Mouse (Mus musculus): Measurements from ENCODE around the gene Tfpt. TPM values are rescaled to one million over a fixed set of nuclear protein-coding genes. Genes with fewer than 3 reads are reported as not detected.

Tfpt gene
- polyA plus RNA-seq (2012; ENCODE audit: low replicate concordance): 13.0 and 25.9 TPM in 2 replicates

DNA sequence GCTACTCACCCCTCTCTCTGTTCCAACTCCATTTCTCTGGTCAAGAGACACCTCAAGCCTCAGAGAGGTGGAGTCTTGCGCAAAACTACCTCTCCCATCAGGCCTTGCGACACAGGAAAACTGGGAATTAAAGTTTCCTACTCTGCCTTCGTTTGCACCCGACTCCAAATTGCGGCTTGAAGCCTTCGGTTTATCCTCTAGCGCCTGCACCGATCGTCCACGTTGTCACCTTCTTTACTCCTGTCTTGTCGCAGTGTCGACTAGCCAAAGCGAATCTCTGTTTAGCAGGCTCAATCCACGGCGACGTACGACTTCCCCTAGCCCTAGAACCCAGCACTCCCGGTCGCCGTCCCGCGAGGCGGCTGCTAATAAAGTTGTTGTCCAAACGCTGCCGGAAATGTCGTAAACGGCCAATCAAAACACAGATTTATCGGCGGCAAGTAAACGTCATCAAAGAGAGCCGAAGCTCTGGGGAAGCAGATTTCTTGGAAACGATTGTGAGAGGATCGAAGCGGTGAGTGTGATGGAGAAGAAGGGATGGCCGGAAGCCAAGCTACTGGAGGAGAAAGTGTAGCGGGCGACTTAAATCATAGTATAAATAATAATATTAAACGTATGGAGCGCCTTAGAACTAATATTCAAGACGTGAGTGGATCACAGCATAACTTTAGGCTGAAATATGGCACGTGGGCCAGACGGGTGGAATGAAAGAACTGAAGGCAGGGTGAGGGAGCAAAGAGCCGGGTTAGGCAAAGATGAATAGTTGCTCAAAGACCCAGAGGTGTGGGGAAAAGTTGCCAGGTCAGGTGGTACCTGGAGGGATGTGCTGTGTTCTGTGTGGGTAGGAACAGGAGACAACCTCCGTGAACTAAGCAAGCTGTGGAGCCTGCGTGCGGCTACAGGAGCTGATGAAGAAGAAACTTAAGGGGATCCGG, at the start of gene Tfpt, which contains the start of gene Prpf31:
Gene Tfpt (minus strand): TSS at position 387 of the 935 bp plus-strand sequence.
Gene Prpf31 (plus strand): TSS at position 443 of the 935 bp plus-strand sequence.

DNA sequence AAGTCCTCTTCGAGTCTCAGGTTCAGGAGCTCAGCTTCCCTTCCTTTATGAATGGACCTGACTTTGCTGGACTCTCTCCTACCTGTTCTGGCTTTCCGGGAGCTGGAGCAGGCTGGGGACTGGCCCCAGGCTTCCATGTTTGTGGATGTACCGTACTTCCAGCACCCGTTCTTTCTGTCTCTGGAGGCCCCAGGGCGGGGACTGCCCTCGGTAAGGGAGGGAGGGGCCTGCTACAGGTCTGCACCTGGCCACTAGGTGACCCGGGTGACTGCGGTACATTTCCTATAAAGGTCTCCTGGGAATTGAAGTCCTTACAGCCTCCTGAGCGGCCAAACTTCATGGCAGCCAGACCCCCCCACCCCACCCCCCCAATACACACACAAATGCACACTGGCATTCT, 47.6 kb upstream of the Tfpt start, which contains the start of gene Tmc4:
Gene Tmc4 (minus strand): TSS at position 212 of the 400 bp plus-strand sequence.

GRCm38 (mm10) chr7:3665215-3666114, 35.7 kb upstream of the Tfpt start, which contains the start of gene Leng1:
Gene Leng1, minus strand, starts transcription at chr7:3665840.

GRCm38 (mm10) chr7:3644672-3645487, 15.2 kb upstream of the Tfpt start, which contains the start of gene Cnot3:
Gene Cnot3, plus strand, starts transcription at chr7:3645268.

DNA sequence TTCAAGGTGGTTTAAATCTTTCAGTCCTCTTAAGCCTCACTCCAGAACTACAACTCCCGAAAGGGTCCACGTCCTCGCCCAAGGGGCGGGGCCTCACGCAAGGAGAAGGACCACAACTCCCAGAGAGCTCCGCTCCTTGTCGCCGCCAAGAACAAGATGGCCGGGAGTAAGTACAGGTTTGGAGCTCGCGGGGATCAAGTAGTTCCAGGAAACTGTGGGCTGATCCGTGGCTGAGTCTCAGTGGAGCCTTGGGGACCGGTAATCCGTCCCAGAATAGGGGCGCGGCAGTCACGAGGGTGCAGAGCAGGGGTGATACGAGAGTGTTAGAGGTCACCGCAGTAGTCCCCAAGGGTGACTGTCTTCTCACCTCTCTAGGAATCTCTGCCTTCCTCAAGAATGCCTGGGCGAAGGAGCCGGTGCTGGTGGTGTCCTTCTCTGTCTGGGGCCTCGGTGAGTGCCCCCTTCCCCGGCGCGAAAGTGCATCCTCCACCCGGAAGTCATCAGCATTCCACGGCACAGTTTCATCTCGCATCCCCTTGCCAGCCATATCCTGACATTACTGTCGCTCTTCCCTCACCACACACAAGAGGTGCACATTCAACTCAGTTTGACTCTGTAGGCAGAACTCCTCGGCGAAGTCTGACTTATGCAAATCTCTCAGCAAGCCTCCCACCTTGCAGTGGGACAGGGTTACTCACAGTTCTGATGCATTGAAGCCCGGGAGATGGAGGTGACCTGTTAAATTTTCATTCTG, 12.3 kb downstream of the Tfpt start, which contains the start of gene Ndufa3:
Gene Ndufa3 (plus strand): TSS at position 132 of the 754 bp plus-strand sequence.

GRCm38 (mm10) chr7:3616057-3616388, 13.7 kb downstream of the Tfpt start, which contains the start of gene Oscar:
Gene Oscar, minus strand, starts transcription at chr7:3616157.

Other genes starting within 250 kb of the Tfpt start
- gene Cacng8, start 239.2 kb downstream of the Tfpt start, polyA plus RNA-seq (2012; ENCODE audit: low replicate concordance): 0.72 and 4.0 TPM in 2 replicates
- not detected in 2 replicates for gene Cacng6, start 205.7 kb downstream of the Tfpt start, polyA plus RNA-seq (2012; ENCODE audit: low replicate concordance)
- 0.16 TPM in 1 of 2 replicates, not detected in the other for gene Tarm1, start 127.3 kb downstream of the Tfpt start, polyA plus RNA-seq (2012; ENCODE audit: low replicate concordance)
- not detected in 2 replicates for gene Oscar, start 13.8 kb downstream of the Tfpt start, polyA plus RNA-seq (2012; ENCODE audit: low replicate concordance)
- gene Ndufa3, start 12.6 kb downstream of the Tfpt start, polyA plus RNA-seq (2012; ENCODE audit: low replicate concordance): 12.9 and 15.1 TPM in 2 replicates
- gene Prpf31, start 56 bp upstream of the Tfpt start, polyA plus RNA-seq (2012; ENCODE audit: low replicate concordance): 20.0 and 28.6 TPM in 2 replicates
- 465 and 678 TPM in 2 replicates for gene Cnot3, start 15.3 kb upstream of the Tfpt start, polyA plus RNA-seq (2012; ENCODE audit: low replicate concordance)
- gene Leng1, start 35.9 kb upstream of the Tfpt start, polyA plus RNA-seq (2012; ENCODE audit: low replicate concordance): 6.2 and 6.4 TPM in 2 replicates
- gene Tmc4, start 47.6 kb upstream of the Tfpt start, polyA plus RNA-seq (2012; ENCODE audit: low replicate concordance): 1.4 and 4.6 TPM in 2 replicates
- gene Tsen34, start 62.9 kb upstream of the Tfpt start, polyA plus RNA-seq (2012; ENCODE audit: low replicate concordance): 18.8 and 66.6 TPM in 2 replicates
- 81.3 and 120 TPM in 2 replicates for gene Mboat7, start 63.6 kb upstream of the Tfpt start, polyA plus RNA-seq (2012; ENCODE audit: low replicate concordance)
- gene Rps9, start 74.1 kb upstream of the Tfpt start, polyA plus RNA-seq (2012; ENCODE audit: low replicate concordance): 67.0 and 502 TPM in 2 replicates
- gene Pirb, start 90.5 kb upstream of the Tfpt start, polyA plus RNA-seq (2012; ENCODE audit: low replicate concordance): 4.9 and 6.1 TPM in 2 replicates
- not detected in 2 replicates for gene Gm15448, start 195.8 kb upstream of the Tfpt start, polyA plus RNA-seq (2012; ENCODE audit: low replicate concordance)
- gene Pira2, start 215.1 kb upstream of the Tfpt start, polyA plus RNA-seq (2012; ENCODE audit: low replicate concordance): 0.50 TPM in 1 of 2 replicates, not detected in the other

Measured in leukemia stem cell, adult 10-12 weeks (primary cell).